Mouse (Mus musculus) natural killer cell, adult 2 months (primary cell): Measurements from ENCODE around the gene Tlr13.
A peak's percentile ranks its signal among the peaks of the same experiment; 100 is the strongest.

Source experiments
- DNase-seq, 2 experiments: peaks; one replicate each; pipeline ENCODE4 v3.0.0; 2022; ENCODE audit warnings: low spot score in 2 of 2

Tlr13 gene

DNA sequence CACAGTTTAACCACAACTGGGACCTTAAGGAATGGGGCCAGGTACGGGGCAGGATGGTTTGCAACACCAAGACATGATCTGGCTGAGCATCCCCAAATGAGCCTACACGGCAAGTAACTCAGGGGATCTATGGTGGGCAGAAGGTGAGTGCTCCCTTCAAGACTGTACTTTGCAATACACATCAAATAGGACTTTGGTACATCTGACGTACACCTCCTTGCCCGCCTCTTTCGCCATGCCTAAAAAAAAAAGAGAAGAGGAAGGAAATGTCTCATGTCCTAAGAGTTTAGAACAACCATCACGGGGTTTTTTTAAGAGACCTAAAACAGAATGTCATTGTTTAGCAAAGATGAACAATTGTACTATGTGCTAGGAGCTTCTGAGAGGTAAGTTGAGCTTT, at the start of gene Tlr13:
Gene Tlr13 (plus strand): TSS at position 269 of the 400 bp plus-strand sequence.
- DNase-seq, result no peak

DNA sequence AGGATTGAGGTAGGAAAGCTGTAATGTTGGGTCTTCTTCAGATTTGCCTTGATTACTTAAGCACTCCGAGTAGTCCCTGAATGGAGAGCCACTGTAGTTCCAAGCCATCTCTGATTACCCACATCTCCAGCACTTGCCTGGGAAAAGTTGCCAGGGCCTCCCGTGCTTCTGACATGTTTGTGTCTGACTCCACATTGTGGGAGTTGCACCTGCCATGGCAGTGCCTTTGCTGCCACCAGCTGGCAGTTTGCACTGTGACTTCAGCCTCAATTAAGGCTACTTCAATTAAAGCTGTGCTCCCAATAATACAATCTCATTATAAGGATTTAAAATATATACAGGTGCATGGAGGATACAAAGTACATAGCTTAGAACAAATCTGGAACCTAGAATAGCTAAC, 37.5 kb upstream of the Tlr13 start:
- no peak for DNase-seq

DNA sequence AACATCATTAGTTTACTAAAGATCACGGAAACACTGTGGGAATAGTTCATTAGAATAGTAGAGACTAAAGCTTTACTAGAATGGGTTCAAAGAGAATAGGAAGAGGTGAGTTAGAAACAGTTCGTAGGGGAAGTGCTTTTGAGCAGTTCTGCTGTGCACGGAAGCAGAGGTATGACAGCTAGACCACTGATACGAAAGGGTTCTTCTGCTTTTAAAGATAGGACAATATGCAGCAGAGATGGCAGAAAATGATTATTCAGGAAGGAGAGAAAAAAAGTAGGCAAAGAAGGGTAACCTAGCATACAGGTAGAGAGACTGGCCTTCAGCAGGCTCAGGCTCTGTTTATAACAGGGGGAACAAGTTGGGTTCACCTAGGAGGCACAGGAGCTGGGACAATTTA, 29.1 kb upstream of the Tlr13 start:
- no peak for DNase-seq

DNA sequence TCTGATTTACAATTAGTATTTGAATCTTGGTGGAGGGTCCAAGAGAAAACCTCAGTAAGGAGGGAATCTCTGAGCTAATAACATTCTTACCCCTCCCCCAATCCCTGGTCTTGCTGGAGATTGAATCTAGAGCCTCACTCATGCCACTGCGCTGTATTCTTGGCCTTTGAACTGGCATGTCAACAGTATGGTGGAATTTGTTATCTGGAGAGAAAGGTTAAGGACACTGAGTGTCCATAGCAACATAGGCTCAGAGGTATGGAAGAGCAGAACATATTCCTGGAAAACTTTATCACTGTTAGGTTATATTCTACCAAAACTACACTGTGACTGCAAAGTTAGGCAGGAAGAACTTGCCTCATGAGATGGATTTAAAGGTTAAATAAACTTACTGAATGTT, 28.3 kb upstream of the Tlr13 start:
- DNase-seq, result no peak

DNA sequence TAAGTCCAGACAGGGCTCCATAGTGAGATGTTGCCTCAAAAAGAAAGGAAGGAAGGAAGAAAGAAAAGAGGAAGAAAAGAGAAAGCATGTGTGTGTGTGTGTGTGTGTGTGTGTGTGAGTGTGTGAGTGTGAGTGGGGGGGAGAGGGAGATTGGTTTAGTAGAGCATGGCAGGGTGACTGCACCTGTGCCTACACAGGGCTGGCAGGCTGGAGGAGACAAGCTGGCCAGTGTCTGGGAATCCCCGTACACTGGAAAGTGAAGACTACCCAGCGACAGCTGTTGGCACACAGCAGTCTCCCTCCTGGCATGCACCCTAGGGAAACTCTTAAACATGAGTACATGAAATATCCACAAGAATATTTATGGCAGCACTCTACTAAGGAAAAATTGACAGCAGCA, 20.2 kb upstream of the Tlr13 start:
- no peak for DNase-seq

DNA sequence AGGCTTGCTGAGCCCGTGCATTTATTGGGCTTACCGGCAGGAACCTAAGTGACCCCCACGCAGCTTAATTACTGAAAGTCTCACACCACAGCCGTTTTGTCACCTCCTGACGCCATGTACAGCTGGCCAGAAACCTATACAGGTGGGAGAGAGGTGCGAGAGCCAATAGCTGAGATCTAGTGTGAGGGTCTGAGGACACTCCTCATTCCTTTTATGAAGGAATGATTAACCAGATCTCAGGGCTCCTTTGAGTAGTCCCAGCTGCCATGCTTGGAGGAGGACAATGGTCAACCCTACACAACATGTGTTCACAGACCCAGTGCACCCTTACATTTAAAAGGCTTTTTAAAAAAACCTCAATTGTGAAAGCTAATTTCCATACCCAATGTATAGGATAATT, 14.7 kb upstream of the Tlr13 start:
- DNase-seq, result no peak

DNA sequence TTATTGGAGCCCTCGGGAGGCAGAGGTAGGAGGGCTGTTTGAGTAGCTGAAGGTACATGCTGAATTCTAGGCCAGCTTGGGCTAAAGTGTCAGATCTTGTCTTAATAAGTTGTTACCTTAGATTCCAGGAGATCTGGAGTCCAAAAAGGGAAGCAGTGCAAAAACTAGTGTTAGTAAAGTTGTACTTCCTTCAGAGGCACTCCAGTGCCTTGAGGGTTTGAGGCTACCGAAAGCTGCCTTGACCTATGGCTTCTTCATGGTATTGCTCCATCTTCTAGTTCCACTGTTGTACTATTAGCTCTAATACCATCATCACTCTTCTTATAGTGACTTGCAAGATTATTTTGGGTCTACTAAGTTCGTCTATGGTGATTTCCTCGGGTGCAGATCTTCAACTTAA, 13.1 kb upstream of the Tlr13 start:
- no peak for DNase-seq

DNA sequence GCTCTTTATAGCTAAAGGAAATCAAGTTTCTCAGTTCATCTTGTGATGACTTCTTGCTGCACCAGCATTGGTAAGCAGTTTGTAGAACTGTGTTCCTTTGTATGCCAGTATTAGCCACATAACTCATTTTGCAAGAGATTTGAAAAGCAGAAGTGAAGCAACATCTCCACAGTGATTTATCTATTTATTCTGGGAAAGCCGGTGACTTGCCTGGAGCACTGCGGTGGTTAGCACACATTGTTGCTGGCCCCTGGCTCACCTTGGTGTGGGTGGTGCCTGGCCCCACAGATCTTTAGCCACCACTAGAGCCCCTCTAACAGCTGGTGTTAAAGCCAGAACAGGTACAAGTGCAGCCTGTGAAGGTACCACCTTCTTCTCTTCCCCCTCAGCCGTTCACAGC, 8.1 kb upstream of the Tlr13 start:
- DNase-seq, result no peak

DNA sequence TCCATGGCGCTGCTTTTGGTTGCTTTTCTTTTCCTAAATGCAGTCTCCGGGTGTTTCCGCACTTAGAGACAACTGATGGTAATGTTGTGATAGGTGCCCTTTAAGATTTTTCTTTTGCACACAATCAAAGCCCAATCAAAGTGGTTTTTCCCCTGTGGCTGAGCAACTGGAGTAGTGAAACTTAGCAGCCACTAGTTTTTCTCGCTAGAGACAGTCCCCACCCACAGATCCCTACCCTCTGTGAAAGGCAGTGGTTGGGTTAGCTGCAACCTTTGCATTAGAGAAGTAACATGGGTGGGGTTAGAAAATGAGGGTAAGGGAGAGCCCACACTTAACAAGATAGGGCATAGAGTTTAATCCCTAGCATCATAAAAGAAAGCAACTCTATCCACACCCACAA, 7.5 kb upstream of the Tlr13 start:
- DNase-seq, result peak in 1 of 2 experiments; percentile 1

DNA sequence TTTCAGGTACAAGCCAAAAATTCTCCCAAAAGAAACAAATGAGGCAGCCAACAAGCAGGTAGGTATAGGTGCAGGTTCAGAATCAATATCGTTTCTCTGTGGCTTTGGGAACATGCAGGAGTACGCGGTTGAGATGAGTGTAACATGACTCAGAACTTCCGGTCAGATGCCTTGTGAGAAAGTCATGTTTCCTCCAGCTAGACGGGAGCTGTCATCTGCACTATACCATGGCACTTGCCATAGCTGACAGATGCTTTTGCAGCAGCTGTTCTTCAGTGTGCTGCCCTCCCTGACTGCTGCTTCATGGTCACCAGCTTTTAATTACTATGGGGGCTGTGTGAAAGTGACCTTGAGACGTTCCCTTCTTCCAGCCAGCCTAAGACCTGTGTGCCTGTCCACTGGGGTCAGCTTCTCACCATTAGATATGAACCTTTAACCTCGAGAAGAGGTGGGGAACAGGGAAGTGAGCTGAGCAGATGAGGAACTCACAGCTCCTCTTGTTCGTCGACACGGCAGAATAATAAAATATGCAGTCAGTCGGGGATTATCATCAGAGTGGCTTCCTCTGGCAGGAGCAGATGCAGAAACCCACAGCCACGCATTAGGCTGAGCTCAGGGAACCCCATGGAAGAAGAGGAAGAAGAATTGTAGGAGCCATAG, 7.0 kb upstream of the Tlr13 start:
- peak; percentile 30 to 31 for DNase-seq

DNA sequence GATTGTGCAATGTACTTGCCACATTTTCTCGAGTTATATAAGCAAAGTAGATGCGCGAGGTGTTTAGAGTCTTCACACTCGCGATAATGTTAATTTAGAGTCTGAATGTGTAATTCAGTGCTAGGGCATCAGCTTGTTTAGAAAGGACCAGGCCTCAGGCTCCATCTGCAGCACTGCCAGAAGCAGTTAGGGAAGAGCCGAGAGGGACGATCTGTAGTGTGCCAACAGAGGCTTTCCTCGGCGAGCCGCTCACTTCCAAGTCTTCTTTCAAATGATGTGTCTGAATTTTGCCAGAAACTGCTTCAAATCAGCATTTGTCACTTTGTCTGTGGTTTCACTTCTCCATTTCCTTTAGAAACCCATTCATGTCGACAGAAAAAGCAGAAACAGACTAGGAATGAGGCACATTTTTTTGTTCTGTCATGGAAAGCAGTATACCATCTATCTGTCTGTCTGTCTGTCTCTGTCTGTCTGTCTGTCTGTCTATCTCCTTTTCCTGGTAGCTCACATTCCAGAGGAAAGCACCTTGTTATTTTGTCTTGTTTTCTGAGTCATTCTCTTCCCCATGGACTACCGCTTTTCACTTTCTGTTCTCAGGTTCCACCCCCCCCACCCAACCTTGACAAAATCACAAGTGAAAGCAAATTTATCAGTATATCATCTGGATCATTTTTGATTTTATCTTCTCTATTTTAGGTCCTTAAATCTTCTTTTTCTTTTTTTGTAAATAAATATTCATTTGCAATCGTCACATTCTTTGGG, 3.5 kb upstream of the Tlr13 start:
- peak in 1 of 2 experiments; percentile 4 for DNase-seq

DNA sequence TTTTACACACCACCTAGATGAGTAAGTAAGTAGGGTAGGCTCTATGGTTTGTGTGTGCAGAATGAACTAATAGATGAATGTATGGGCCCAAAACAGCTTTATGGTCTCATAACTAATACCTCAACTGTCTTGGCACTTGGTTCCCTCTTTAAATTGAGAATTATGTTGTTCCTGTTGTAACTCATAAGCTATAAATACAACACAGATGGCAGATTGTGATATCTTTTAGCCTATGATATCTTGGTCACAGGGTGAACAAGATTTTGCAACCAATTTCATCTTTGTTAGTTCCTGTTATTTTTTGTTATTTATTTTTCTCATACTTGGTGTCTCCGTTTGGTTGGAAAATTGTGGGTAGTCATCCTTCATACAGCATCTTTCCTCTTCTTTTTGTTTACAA, 5.2 kb downstream of the Tlr13 start:
- no peak for DNase-seq

DNA sequence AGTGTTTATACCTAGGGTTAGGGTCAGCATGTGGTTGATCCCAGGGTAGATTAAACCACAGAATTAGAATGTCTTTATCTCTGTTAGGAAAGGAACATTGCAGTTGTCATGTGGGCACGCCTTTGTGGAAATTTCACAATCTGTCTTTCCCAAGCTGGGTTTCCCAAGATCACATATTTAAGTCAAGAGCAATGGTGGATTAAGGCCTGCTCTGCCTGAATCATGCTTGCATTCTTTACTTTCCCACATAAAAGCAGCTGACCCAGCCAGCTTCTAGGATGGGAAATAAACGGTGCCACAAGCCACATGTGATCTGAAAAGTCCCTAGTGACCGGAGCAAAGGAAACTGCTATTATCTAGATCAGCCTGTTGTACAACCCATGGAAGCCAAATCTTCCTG, 6.5 kb downstream of the Tlr13 start:
- no peak for DNase-seq

DNA sequence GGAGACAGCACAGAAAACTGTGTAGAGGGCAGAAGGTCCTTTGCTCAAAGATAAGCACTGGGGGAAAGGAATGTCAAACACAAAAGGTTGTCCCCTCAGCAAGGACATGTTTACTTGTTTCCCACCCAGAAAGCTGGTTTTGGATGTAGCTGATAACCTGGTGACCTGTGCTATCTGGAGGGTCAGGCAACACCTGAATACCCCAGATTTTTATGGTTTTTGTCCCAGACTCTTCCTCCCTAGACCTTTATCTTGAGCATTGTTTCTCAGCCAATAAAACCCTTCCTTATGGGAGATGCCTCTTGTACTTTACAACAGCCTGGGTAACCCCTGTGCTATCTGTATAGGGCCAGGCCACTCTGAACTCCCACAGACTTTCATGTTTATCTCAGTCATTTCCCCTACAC, 11.2 kb downstream of the Tlr13 start:
- DNase-seq, result no peak

DNA sequence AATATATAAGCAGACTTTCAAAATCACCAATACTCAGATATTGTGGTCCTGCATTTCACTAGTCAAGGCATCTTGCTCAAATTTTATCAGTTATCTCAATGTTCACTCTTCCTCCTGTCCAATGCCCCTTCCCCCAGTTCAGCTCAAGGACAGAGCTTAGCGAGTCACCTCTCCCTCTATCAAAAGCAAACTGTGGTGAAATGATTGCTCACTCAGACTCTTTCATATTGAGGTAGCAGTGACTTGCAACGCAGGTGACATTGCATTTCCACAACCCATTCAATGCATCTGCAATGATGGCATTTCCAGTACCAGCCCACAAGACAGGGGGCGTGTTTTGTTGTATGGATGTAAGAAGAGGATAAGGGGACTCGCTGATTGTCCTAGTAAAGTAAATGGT, 12.9 kb downstream of the Tlr13 start:
- no peak for DNase-seq

DNA sequence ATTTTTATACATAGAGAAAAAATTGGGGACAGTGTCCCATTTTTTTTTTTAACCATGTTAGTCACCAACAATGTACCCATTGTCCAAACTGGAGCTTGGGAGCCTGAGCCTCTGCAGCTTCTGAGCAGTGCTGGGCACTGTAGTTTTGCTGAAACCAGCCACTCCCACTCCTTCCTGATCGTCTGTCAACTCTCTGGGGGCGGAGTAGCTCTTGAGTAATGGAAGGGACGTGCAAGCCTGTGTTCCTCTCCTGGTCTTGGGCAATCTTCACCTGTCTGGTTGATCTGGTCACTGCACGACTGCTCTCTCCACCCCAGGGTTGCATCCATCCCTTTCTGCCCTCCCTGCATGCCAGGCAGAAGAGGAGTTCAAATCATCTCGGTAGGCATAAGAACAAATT, 21.0 kb downstream of the Tlr13 start:
- no peak for DNase-seq

DNA sequence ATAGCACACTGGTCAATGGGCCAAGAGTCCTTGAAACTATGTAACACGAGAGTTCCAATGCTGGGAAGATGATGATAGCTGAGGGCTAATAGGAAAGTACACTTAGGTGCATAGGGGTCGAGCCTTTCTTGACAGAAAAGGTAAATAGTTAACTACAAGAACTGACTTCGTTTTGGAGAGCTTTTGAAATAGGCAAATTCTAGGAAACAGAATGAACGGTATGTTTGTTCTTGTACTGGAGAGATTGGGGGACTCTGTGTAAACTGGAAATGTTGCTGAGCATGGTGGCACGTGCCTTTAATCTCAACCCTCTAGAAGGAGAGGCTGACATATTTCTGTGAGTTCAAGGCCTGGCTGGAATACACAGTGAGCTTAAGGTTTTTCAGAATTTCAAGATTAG, 21.6 kb downstream of the Tlr13 start:
- DNase-seq, result no peak

DNA sequence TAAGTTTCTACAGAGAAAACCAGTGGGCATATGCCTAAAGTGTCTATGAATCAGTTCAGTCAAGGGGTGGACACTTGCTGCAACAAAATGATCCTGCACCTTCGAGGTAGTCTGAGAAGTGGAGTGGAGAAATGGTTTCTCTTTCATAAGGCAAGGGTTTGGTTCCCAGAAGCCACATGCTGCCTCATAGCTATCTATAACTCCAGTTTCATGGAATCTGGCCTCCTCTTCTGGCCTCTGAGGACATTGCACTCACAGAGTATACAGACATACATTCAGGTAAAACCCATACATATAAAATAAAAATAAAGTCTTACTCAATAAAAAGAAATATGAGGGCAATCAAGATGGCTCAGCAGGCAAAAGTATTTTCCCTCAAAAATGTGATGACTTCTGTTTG, 22.1 kb downstream of the Tlr13 start:
- DNase-seq, result no peak

DNA sequence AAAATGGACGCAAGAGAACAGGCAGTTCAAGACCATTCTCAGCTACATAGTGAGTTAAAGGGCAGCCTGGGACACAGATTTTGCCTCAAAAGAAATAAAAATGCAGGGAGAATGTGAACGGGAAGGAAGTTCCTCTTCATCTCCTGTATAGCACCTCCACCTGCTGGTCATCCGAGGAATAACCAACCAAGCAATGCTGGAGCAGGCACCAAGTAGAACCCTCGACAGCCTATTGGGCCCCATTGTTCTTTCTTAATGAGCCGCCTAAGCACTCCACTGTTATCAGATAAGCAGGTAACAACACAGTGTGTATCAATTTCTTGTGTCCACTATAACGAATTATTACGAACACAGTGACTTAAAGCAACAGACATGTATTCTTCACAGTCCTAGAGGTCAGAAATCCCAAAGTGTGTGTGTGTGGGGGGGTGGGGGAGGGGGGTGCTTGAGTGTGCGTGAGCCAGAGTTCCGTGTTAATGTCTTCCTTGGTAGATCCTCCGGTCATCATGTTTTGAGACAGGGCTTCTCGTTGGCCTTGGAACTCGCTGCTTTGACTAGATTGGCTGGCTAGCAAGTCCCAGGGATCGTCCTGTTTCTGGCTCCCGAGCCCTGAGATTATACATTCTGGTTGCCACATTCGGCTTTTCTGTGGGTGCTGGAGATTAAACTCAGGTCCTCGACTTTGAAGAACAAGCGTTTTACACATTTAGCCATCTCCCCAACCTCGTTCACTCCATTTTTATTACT, 28.3 kb downstream of the Tlr13 start:
- DNase-seq, result peak; percentile 51 to 64

DNA sequence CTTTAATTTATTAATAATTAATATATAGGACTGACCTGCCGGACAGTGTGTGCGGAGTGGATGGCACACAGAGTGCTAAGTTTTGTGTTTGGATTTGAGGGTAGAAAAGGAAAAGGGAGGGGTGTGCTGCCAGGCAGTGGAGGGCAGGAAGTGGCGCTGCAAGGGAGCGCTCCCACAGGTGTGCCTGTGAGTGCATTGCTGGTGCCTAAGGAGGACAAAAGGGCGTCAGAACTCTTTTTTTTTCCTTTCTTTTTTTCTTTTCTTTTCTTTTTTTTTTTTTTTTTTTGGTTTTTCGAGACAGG, 28.8 kb downstream of the Tlr13 start:
- no peak for DNase-seq

DNA sequence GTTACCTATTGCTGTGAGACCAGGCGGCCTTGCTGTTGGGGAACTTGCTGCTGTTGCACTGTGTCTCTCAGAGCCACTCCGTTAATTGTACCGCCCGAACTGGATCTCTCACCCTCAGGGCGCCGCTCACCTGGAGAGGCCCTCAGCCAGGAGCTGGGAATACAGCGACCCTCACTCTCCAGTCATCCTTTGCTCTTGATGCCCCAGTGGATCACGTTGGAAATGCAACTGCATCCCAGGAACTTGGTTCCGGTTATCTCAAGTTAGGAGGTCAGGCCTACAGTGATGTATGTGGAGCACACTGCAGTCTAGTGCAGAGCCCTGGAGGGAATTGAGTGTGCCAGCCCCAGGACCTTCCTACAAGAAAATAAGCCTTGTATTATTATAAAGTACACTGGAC, 33.3 kb downstream of the Tlr13 start:
- no peak for DNase-seq

DNA sequence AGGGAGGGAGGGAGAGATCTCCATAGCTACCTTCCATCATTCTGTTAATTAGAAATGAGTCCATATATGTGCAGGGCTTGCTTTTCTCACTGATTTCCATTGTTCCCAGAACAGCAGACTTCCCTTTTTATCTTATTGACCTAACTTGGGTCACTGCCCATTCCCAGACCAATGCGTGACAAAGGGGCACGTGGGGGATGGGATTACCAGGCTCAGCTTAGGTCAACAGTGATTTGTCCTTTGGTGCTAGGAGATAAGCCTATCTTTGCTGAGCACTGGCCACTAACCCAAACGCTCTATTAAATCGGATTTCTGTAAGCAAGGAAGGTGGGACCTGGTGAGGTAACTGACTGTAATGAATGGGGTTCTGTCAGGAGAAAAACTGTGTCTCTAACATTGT, 41.3 kb downstream of the Tlr13 start:
- no peak for DNase-seq

DNA sequence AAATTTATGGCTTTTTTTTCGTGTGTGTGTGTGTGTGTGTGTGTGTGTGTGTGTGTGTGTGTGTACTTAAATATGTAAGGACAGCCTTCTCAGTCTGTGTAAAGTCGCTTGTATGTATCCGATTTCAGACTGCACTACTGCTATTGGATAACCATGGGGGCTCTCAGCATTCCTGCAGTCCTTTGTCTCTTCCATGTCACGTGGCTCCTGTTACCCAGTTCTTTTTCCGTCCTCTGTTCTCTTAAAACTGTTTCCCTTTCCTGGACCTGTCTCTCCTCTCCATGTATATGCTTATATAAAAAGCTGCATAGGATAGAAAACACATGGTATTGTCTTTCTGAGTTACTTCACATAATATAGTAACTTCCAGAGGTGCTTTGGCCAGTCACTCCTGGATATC, 42.7 kb downstream of the Tlr13 start:
- DNase-seq, result no peak
